Mouse (Mus musculus): ENCODE measurements around the gene Gm10643. TPM values are rescaled to one million over a fixed set of nuclear protein-coding genes. Genes with fewer than 3 reads are reported as not detected.

Gm10643 gene
- 3.1 TPM for polyA plus RNA-seq (2021)

DNA sequence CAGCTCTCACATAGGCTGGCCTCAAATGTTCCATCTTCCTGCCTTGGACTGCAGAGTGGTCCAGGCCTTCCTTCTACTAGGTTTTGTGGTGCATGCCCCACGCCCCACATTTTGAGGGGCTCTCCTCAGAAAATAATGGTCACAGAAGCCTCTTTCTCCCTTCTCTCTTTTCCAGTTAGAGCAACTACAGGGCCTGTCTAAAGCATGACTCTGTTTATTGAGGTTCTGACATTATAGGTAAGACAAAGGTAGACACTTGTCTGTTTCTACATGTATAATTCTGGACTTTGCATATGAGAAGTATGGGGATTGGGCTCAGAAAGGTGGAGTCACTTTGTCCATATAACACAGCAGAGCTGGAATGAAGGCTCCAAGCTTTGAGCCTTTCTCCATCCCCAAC, at the start of gene Gm10643:
Gene Gm10643 (minus strand): TSS at position 101 of the 400 bp plus-strand sequence.
- DNase-seq (ENCODE audit: low read depth, low spot score), result no peak
- no peak for ATAC-seq
- POLR2A ChIA-PET, result interaction anchor here (0.7 to 0.9 kb wide), 2 partner anchors 10 to 13 kb away, joined by 3 to 4 read pairs; no protein-coding TSS in a partner anchor
- H3K27me3 ChIP-seq, result no peaks in the 10 kb centered on the region
- TF ChIP-seq CTCF (IDR thresholded peaks at IDR 0.05), result no peak
- in situ Hi-C loops (cut with MboI; ENCODE audit: low pct_unique_long_range_greater_than_20kb), result no loop called here
- CTCF ChIA-PET, result interaction anchor here (1.0 to 1.4 kb wide), 3 partner anchors 9 to 22 kb away, joined by 3 to 4 read pairs (median 4); no protein-coding TSS in a partner anchor

- TF ChIP-seq CTCF (IDR thresholded peaks at IDR 0.05), result no peak
- no peaks in the 10 kb centered on the region for H3K27me3 ChIP-seq
- no peak for DNase-seq (ENCODE audit: low read depth, low spot score)
- in situ Hi-C loops (cut with MboI; ENCODE audit: low pct_unique_long_range_greater_than_20kb), result no loop called here
- CTCF ChIA-PET, result interaction anchor here (1.4 kb wide), 2 partner anchors 9 to 28 kb away, joined by 3 read pairs; no protein-coding TSS in a partner anchor
- ATAC-seq, result no peak
- POLR2A ChIA-PET, result interaction anchor here (0.6 to 0.9 kb wide), 2 partner anchors 10 to 39 kb away, joined by 3 read pairs; no protein-coding TSS in a partner anchor
Observed at GRCm38 (mm10) chr8:84106216-84107040, 41.5 kb upstream of the Gm10643 start.

DNA sequence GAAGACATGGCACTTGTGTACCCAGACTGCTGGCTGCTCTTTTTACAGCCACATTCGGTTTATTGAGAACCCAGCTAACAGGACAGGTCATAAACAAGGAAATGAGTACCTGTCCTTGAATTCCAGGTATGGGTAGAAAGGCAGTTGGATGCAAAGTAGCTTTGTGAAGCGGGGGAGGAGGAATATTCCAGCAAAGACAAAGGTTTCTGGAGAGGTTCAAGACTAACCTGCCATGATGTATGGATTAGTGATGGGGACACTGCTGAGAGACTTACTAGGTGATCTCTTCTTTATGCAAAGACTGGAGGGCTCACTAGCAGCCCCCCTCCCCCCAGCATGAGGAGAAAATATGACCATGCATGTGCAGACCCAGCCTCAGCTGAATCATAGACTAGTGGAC, 40.7 kb upstream of the Gm10643 start:
- DNase-seq (ENCODE audit: low read depth, low spot score) (no peak), ATAC-seq (no peak)
- CTCF ChIA-PET, result no interaction called here
- in situ Hi-C loops (cut with MboI; ENCODE audit: low pct_unique_long_range_greater_than_20kb), result no loop called here
- H3K27me3 ChIP-seq, result no peaks in the 10 kb centered on the region
- POLR2A ChIA-PET, result no interaction called here
- TF ChIP-seq CTCF (IDR thresholded peaks at IDR 0.05), result no peak

- TF ChIP-seq CTCF (IDR thresholded peaks at IDR 0.05), result no peak
- CTCF ChIA-PET, result interaction anchor here (0.7 kb wide), 1 partner anchor 35 kb away, joined by 3 read pairs; no protein-coding TSS in a partner anchor
- H3K27me3 ChIP-seq, result no peaks in the 10 kb centered on the region
- POLR2A ChIA-PET, result interaction anchor here (1.7 kb wide), 1 partner anchor 34 kb away, joined by 4 read pairs; no protein-coding TSS in a partner anchor
- in situ Hi-C loops (cut with MboI; ENCODE audit: low pct_unique_long_range_greater_than_20kb), result no loop called here
- ATAC-seq (peak; percentile 95), DNase-seq (ENCODE audit: low read depth, low spot score) (peak; percentile 99)
Observed at GRCm38 (mm10) chr8:84104697-84105609, 40.0 kb upstream of the Gm10643 start, which contains the start of gene Dcaf15. Dcaf15 (minus strand) TSS chr8:84104768.

GRCm38 (mm10) chr8:84104221-84104620, 39.3 kb upstream of the Gm10643 start:
- ChIA-PET POLR2A (interaction anchor here (1.7 kb wide), 1 partner anchor 35 kb away, joined by 4 read pairs; no protein-coding TSS in a partner anchor), CTCF (interaction anchor here (1.1 kb wide), 1 partner anchor 64 kb away, joined by 3 read pairs; no protein-coding TSS in a partner anchor)
- no peaks in the 10 kb centered on the region for H3K27me3 ChIP-seq
- no peak for TF ChIP-seq CTCF (IDR thresholded peaks at IDR 0.05)
- peak; percentile 29 for ATAC-seq
- DNase-seq (ENCODE audit: low read depth, low spot score), result no peak
- in situ Hi-C loops (cut with MboI; ENCODE audit: low pct_unique_long_range_greater_than_20kb), result no loop called here

- no peak for DNase-seq (ENCODE audit: low read depth, low spot score)
- POLR2A ChIA-PET, result interaction anchor here (0.6 to 1.7 kb wide), 4 partner anchors 28 to 81 kb away, joined by 3 to 5 read pairs (median 4); no protein-coding TSS in a partner anchor
- no peak for TF ChIP-seq CTCF (IDR thresholded peaks at IDR 0.05)
- in situ Hi-C loops (cut with MboI; ENCODE audit: low pct_unique_long_range_greater_than_20kb), result no loop called here
- ATAC-seq, result no peak
- H3K27me3 ChIP-seq, result no peaks in the 10 kb centered on the region
- CTCF ChIA-PET, result interaction anchor here (0.6 to 1.1 kb wide), 2 partner anchors 65 to 628 kb away, joined by 3 read pairs; no protein-coding TSS in a partner anchor
Observed at GRCm38 (mm10) chr8:84103601-84104000, 38.7 kb upstream of the Gm10643 start.

DNA sequence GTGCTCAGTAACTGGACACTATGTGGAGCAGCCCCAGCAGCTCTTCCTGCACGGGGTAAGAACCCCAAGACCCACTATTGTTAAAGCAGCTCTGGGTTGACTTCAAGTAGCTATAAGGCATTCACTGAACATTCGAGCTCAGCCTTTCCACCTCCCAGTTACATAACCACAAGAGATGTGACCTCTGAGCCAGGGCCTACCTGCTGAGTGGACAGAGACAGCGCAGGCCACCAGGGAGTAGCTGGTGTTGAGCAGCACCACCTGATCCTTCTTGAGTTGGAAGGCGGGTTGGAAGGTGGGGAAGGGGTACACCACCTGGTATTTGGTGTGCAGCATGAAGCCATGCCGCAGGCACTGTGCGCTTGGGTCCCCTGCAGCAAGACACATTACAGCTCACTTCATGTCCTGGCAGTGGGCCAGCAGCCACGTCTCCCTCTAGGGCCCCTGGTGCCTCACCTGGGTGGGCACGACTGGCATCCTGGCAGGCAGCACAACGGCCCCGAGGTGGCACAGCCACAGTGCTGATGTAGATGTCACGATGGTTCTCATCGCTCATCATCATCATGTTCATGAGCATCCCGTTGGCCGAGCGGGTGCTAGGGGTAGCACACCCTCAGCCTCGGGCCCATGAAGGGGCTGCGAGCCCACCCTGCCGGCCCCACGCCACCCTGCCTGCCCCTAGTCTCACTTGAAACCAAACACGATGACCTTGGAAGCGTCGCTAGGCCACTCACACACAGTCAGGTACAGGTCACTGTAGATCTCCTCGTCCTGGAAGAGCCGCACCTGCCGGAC, 36.7 kb upstream of the Gm10643 start:
- TF ChIP-seq CTCF (IDR thresholded peaks at IDR 0.05), result no peak
- DNase-seq (ENCODE audit: low read depth, low spot score) (no peak), ATAC-seq (no peak)
- ChIA-PET POLR2A (no interaction called here), CTCF (no interaction called here)
- in situ Hi-C loops (cut with MboI; ENCODE audit: low pct_unique_long_range_greater_than_20kb), result no loop called here
- H3K27me3 ChIP-seq, result no peaks in the 10 kb centered on the region

- no peaks in the 10 kb centered on the region for H3K27me3 ChIP-seq
- ChIA-PET CTCF (no interaction called here), POLR2A (no interaction called here)
- no peak for TF ChIP-seq CTCF (IDR thresholded peaks at IDR 0.05)
- no peak for DNase-seq (ENCODE audit: low read depth, low spot score)
- in situ Hi-C loops (cut with MboI; ENCODE audit: low pct_unique_long_range_greater_than_20kb), result no loop called here
- ATAC-seq, result no peak
Observed at GRCm38 (mm10) chr8:84098376-84098775, 33.4 kb upstream of the Gm10643 start.

DNA sequence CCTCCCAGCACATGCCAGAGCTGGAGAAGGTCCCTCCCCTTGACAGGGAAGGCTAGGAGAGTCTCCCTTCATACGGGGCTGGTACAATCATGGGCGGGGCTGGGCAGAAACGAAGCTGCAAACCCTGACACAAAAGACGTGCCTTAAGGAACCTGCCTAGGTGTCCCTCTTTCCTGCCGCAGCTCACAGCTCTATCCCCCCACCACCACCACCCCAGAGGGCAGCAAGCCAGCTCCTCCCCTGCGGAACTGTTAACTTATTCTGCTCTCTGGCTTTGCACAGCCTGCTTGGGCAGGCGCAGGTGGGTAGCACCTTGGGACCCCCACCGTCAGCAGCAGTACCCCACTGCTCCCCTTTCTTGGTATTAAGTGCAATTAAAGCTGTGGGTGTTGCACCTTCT, 31.1 kb upstream of the Gm10643 start:
- DNase-seq (ENCODE audit: low read depth, low spot score), result no peak
- ChIA-PET CTCF (interaction anchor here (0.7 kb wide), 1 partner anchor 20 kb away, joined by 3 read pairs; no protein-coding TSS in a partner anchor), POLR2A (no interaction called here)
- no peak for TF ChIP-seq CTCF (IDR thresholded peaks at IDR 0.05)
- no peaks in the 10 kb centered on the region for H3K27me3 ChIP-seq
- no peak for ATAC-seq
- in situ Hi-C loops (cut with MboI; ENCODE audit: low pct_unique_long_range_greater_than_20kb), result no loop called here
